Mouse (Mus musculus) neural tube, embryonic 10.5 days (tissue): ENCODE data around the gene Ubxn6.

Experiments used
- DNase-seq: peaks from one replicate; pipeline ENCODE4 v3.0.0-alpha.2; 2017; ENCODE audit warnings: low spot score; ENCODE audit errors: extremely low spot score

Gene Ubxn6

DNA sequence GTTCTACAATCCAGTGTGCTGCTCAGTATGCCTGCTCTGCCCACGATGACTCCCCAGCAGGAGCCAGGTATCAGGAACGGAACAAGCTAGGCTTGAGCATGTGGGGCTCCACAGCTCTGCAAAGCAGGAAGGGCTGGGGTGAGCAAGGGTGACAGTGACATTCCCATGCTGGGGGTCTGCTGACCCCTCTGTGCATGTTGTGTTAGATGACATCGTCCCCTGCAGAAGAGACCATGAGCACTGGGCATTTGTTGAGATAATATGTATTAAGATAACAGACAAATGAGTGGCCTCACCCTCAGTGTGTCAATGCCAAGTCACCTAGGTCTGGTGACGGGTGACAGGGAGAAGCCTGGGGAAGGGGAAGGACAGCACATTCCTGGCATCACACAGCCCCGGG lies 49.9 kb downstream of the Ubxn6 start:
- no peak for DNase-seq

DNA sequence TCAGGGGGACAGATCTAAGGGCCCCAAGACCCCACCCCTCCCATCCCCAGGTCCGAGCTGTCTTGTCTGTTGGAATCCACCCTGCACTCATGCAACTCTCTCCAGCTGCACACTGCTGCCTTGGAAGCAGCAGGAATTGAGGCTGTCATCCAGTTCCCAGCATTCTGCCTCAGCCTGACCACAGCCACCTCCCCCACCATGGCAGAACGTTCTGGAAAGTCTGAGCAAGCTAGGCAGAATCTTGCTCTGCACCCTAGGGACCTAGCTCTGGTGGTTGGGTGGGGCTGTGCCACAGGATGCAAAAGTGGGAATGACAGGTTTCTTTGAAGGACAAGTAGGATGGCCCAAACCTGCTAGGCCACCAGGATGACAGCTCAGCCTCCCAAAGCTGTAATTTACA lies 50.4 kb downstream of the Ubxn6 start:
- no peak for DNase-seq

DNA sequence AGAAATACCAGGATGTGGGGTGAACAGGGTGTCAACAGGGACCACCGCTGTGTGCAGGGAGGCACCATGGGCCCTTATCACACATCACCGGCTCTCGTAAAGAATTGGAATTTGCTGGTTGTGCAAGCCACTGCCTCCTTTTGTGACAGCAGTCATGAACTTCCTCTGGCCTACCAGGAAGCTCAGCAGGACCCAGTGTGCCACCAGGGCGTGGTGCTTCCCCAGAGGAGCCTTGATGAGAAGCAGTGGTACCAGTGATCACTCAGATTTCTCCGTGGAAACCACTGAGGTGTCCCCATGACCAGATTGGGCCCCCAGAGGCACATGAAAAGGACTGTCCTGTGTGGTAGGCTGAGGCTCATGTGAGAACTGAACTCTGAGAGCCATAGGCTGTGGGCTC lies 51.4 kb downstream of the Ubxn6 start:
- no peak for DNase-seq

DNA sequence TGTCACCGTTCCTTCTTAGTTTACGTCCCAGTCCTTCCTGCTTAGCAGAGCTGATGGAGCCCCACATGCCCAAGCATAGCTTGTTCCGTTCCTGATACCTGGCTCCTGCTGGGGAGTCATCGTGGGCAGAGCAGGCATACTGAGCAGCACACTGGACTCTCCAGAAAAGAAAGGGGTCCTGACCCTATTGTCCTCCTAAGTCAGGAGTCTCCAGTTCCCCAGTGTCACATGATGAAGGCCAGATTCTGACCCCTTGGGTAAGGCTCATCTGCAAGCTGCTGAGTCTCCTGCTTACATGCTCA lies 51.9 kb downstream of the Ubxn6 start:
- no peak for DNase-seq

DNA sequence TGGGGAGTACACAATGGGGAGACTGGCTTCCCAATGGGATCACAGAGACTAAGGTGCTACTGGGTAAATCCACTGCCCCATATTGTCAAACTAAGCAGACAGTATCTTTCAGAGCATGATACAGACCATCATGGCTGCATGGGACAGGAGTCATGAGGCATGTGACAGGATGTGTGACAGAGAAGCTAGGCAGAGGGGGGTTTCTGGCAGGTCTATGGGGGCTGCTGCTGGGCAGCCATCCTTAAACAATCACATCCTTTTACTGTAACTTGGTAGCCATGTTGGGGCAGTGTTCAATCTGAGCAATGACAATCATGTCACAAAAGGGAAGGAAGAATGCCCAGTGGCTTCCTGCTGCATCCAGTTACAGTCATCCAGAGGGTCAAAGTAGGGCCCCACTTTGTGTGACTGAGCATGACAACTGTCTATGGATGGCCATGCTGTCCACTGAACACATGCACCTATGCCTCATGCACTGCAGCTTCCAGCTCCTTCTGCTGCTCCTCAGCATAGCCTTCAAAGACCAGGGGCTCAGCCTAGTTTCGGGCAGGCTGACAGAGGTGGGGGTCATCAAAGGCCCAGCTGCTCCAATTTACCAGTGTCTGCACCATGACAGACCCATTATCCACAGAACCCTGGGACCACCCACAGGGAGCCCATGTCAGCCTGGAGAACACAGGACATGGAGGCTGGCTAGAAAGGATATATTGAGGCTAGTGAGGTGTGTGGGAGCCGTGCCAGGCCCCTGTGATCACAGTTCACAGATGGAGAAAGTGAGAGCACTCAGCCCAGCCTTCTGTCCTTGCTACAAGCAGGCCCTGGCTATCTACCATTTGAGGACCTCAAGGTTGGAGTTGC lies 52.5 kb downstream of the Ubxn6 start:
- DNase-seq = no peak

DNA sequence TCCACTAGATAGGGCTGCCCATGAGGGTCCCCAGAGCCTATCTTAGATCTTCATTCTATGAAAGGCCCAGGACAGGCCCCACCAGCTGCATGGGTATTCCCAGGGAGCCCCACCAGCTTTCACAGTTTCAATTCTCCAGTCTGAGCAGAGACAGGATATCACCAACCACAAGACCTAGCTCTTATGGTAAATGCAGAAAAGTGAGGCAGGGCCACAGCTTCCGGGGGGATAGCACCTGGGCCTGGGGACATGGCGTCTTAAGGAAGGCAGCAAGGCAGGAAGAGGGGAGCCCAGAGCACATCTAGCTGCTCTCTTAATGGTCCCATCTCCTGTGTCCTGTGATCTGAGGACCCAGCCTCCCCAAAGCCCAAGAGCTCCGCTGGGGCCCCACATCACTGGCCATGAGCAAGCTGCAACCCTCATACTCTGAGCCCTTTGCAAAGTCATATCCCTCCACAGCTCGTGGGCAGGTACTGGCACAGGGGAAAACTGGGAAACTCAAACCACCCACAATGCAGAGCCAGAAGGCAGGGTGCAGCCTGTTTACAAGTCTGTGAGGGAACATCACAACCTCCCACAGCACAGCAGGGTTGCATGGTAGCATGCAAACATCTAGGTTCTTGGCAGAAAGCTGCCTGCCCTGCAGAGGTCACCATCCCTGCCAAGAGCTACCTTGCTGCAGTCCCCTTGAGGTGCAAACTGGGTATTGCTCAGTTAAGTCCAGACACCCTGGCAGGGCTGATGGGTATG lies 53.5 kb downstream of the Ubxn6 start:
- DNase-seq = no peak

DNA sequence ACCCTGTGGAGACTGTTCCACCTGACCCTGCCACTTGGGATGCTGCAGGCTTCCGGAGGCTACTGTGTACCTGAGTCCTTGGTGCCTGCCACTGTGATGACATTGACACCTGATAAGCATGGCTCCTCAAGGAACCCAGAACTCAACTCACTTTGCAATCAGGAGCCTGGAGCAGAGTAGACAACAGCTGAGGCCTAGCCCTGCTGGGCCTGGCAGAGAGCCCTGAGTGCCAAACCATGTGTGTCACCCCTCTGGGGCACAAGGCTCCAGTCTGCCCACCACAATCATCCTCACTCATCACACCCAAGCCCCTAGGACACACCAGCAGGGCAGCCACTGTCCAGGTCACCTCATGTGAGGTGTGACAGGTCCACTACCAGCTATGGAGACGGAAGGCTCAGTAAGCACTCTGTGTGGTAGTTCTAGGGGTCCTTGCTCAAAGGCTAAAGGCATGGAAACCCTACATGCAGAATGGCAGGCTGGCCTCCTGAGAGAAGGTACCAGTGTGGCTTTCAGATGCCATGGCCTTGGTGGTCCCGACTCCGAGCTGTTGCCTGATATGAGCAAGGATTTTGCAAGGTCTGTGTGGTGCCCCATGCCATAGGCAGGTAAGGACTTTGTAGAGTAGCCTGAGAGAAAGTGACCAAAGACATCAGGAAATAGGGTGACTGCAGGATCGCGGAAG lies 54.3 kb downstream of the Ubxn6 start:
- no peak for DNase-seq

DNA sequence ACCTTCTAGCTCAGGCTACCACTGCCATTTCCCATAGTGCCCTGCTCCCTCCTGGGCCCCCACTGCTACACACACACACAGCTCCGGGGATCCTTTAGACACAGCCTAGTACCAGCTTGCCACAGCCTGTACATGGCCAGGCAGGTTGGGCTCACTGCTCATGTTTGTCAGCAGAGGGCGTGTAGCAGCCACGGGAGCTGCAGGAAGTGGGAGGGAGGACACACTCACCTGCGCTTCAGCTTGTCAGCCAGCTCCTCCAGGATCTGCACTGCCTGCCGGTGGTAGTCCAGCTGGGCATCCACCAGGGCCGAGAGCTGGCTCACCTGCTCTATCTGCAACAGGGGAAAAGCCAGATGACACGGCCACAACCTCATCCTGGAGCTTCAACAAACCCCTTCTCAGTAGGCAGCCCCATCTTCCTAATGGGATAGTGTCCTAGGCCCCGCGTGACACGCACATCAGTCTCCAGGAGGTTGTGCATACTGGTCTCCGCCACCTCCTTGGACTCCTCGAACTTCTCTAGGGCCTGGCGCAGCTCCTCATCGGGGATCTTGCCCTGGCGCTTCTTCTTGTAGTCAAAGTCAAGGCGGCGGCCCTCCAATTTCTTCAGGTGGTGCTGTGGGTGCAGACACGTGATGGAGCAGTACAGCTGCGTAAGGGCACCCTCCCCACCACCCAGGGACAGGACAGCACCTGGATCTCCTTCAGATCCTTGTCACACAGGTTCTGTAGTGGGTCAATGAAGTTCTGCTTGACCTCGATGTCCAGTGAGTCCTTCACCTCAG lies 56.3 kb downstream of the Ubxn6 start:
- no peak for DNase-seq

DNA sequence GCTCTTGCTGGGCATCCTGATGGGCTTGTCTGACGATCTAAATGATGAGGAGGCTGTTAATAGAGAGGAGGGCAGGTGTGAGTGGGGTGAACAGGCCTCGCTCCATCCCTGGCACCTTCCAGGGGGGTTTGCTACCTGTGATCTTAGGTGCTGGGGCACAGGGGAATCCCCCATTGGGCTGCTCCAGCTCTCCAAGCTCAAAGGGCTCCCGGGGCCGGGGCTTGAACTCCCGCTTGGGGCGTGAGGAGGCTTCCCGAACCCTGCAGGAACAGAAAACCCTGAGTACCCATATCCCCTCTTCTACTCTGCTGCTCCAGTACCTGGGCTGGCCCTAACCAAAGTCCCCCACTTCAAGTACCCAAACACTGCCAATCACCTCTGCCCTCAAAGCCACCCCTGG lies 57.0 kb downstream of the Ubxn6 start:
- DNase-seq = no peak
